Mouse (Mus musculus): Measurements from ENCODE around the gene 1110008P14Rik.

- TF ChIP-seq CEBPB (IDR thresholded peaks at IDR 0.05; ENCODE audit: insufficient read depth, poor library complexity, severe bottlenecking) (no peak), POLR2A (IDR thresholded peaks at IDR 0.05; ENCODE audit: insufficient read length, low read depth) (no peak), E2F4 (IDR thresholded peaks at IDR 0.05; ENCODE audit: insufficient read depth) (no peak), TCF12 (IDR thresholded peaks at IDR 0.05; ENCODE audit: insufficient read depth, poor library complexity, severe bottlenecking) (no peak), POLR2AphosphoS2 (IDR thresholded peaks at IDR 0.05; ENCODE audit: insufficient read length, low read depth) (no peak), MAX (IDR thresholded peaks at IDR 0.05; ENCODE audit: low read depth) (no peak), USF1 (IDR thresholded peaks at IDR 0.05; ENCODE audit: low read depth) (no peak)
Measured at GRCm38 (mm10) chr2:32335888-32336287, 45.9 kb downstream of the 1110008P14Rik start.

Measured in myocyte (in vitro differentiated cells).